Mouse (Mus musculus) limb, embryonic 11.5 days (tissue): ENCODE data around the gene Slc2a12. TPM values are rescaled to one million over a fixed set of nuclear protein-coding genes. Genes with fewer than 3 reads are reported as not detected.

Experiments used
- ATAC-seq: fragments of 200-750 bp; cut with Nextera tagmentation; 2 replicates; pipeline ENCODE4 v1.8.0; 2017; ENCODE audit warnings: low read depth; ENCODE audit not compliant: insufficient number of reproducible peaks, low FRiP score, low TSS enrichment
- DNase-seq: peaks from one replicate; pipeline ENCODE4 v3.0.0-alpha.2; 2015; ENCODE audit warnings: low spot score
- H3K27ac ChIP-seq: fragments of 300-500 bp; sonication (generic); replicated peaks from 2 replicates; pipeline ENCODE4 v1.5.1; 2014; ENCODE audit warnings: low read depth, mild to moderate bottlenecking, low read length
- H3K27me3 ChIP-seq: fragments of 300-500 bp; sonication (generic); 2 replicates; pipeline ENCODE4 v1.6.1; 2014; ENCODE audit warnings: mild to moderate bottlenecking, low read length, mixed read lengths; ENCODE audit not compliant: control insufficient read depth, insufficient read depth
- H3K36me3 ChIP-seq: fragments of 300-500 bp; sonication (generic); 2 replicates; pipeline ENCODE4 v1.6.1; 2014; ENCODE audit warnings: mild to moderate bottlenecking, low read length, moderate library complexity, mixed read lengths; ENCODE audit not compliant: control insufficient read depth, insufficient read depth
- H3K4me1 ChIP-seq: fragments of 300-500 bp; sonication (generic); 2 replicates; pipeline ENCODE4 v1.6.1; 2014; ENCODE audit warnings: low read length, mixed read lengths; ENCODE audit not compliant: control insufficient read depth, insufficient read depth
- H3K4me2 ChIP-seq: fragments of 300-500 bp; sonication (generic); 2 replicates; pipeline ENCODE4 v1.6.1; 2014; ENCODE audit warnings: low read depth, mild to moderate bottlenecking, moderate library complexity; ENCODE audit not compliant: severe bottlenecking
- H3K4me3 ChIP-seq: fragments of 300-500 bp; sonication (generic); 2 replicates; pipeline ENCODE4 v1.5.1; 2014; ENCODE audit warnings: low read depth, low read length
- H3K9ac ChIP-seq: fragments of 300-500 bp; sonication (generic); 2 replicates; pipeline ENCODE4 v1.6.1; 2014; ENCODE audit warnings: mild to moderate bottlenecking, low read length
- H3K9me3 ChIP-seq: fragments of 300-500 bp; sonication (generic); 2 replicates; pipeline ENCODE4 v1.6.1; 2016; ENCODE audit warnings: low read length; ENCODE audit not compliant: control insufficient read depth
- WGBS: fragments of 180-500 bp; shearing (Covaris S2); extraction: QIAGEN DNeasy Blood & Tissue Kit; methylation state at CpG from one replicate; pipeline ENCODE4 v1.1.7; 2014; 5-methylcytosine and 5-hydroxymethylcytosine counted together
- microRNA-seq: library from miRNA; unstranded; fragments of <30 nt; microRNA quantifications from one replicate; pipeline ENCODE4, GENCODE M21; 2016
- polyA plus RNA-seq: library from polyadenylated mRNA; unstranded; fragments of >200 nt; fragmentation: Nextera tagmentation; extraction: Ambion mirVana; gene quantifications from 2 replicates; pipeline ENCODE4 v1.2.1, GENCODE M21; 2014

Slc2a12 gene
- polyA plus RNA-seq, 1 experiment from 2014 or later = 1.4 TPM

DNA sequence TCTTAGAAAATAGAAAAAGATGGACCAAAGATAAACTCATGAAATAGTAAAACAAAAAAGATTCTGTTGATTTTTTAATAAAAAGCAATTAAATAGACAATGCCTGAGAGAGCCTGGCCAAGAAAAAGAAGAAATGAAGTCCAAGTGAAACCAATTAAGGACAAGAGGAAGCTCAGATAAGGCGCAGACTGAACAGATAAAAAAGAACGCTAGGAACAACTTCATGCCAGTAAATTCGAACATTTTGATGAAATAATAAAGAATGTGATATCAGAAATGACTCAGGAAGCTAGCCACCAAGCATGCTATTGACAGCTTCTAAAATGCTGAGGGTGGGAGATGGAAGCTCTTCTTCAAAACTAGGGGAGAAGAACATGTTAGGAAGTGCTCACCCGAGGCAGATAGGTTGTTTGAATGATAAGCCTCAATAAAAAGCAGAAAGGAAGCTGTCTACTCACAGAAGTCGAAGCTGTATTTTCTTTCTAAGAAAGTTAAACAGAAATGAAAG lies 106.4 kb downstream of the Slc2a12 start:
- no peak for ATAC-seq
- no peaks in the 10 kb centered on the region for H3K36me3 ChIP-seq
- H3K27me3 ChIP-seq = no peaks in the 10 kb centered on the region
- no peaks in the 10 kb centered on the region for H3K9me3 ChIP-seq
- H3K4me3 ChIP-seq = no peak overlapping the region
- H3K4me1 ChIP-seq = no peaks in the 10 kb centered on the region
- 77% methylated on average over 5 of the region's 5 CpGs for WGBS
- H3K4me2 ChIP-seq = no peak overlapping the region
- no peak overlapping the region for H3K9ac ChIP-seq
- no peak overlapping the region for H3K27ac ChIP-seq
- no peak for DNase-seq

Small RNAs within 50 kb of the gene (microRNA-seq; reads per million reads assigned to microRNA genes)
- gene Mir7663 = 3.4 reads per million, percentile 2 among the genes with 10 or more reads in this experiment

Other genes starting within 250 kb of the Slc2a12 start
- gene Tbpl1, start 86.9 kb downstream of the Slc2a12 start, polyA plus RNA-seq = 88.7 and 91.3 TPM in 2 replicates
- gene Tcf21, start 175.2 kb downstream of the Slc2a12 start, polyA plus RNA-seq = 0.54 TPM in 1 of 2 replicates, not detected in the other